Mouse (Mus musculus) adrenal gland, adult 8-10 months (tissue): ENCODE measurements around the gene Narfl. TPM values are rescaled to one million over a fixed set of nuclear protein-coding genes. Genes with fewer than 3 reads are reported as not detected.
"Not testable (repeated sequence)": the region's sequence is repeated elsewhere in the genome, so short reads cannot be mapped to it uniquely, and the experiment has no call there.

Experiments used
- DNase-seq: peaks from one replicate; pipeline ENCODE4 v3.0.0; 2022
- total RNA-seq, 4 experiments: library from RNA; stranded (reverse); gene quantifications; 2 replicates each; pipeline ENCODE4 v1.2.4; 2022

Gene Narfl
- total RNA-seq, 4 experiments from 2014 or later: 34.8 to 45.2 (median 40.1) TPM

GRCm38 (mm10) chr17:25806507-25806906 lies 32.9 kb downstream of the Narfl start:
- DNase-seq: no peak

- not testable (repeated sequence) for DNase-seq
These were observed 33.9 kb downstream of the Narfl start for GRCm38 (mm10) chr17:25807452-25807851.

- DNase-seq: no peak
These were observed 34.5 kb downstream of the Narfl start for GRCm38 (mm10) chr17:25808028-25808427.

- DNase-seq: peak; percentile 83
These were observed 35.4 kb downstream of the Narfl start, which contains the start of gene Fbxl16 for GRCm38 (mm10) chr17:25808789-25809605. Fbxl16 (plus strand) TSS chr17:25809085.

- DNase-seq: no peak
These were observed 36.2 kb downstream of the Narfl start for GRCm38 (mm10) chr17:25809606-25810340.

- no peak for DNase-seq
These were observed 37.3 kb downstream of the Narfl start for GRCm38 (mm10) chr17:25810890-25811289.

- peak; percentile 70 for DNase-seq
These were observed 39.9 kb downstream of the Narfl start for GRCm38 (mm10) chr17:25813471-25813870.

- no peak for DNase-seq
These were observed 44.1 kb downstream of the Narfl start for GRCm38 (mm10) chr17:25817662-25818061.

GRCm38 (mm10) chr17:25818851-25819780 lies 45.5 kb downstream of the Narfl start:
- DNase-seq: no peak

- peak; percentile 65 for DNase-seq
These were observed 49.9 kb downstream of the Narfl start, which contains the start of gene Wdr24 for GRCm38 (mm10) chr17:25823452-25823851. Wdr24 (plus strand) TSS chr17:25823627.

GRCm38 (mm10) chr17:25824362-25825142 lies 51.0 kb downstream of the Narfl start:
- no peak for DNase-seq

GRCm38 (mm10) chr17:25825311-25825710 lies 51.7 kb downstream of the Narfl start:
- DNase-seq: no peak

- no peak for DNase-seq
These were observed 52.5 kb downstream of the Narfl start for GRCm38 (mm10) chr17:25825984-25826570.

- no peak for DNase-seq
These were observed 53.4 kb downstream of the Narfl start for GRCm38 (mm10) chr17:25827011-25827410.

- DNase-seq: no peak
These were observed 54.1 kb downstream of the Narfl start for GRCm38 (mm10) chr17:25827546-25828222.

- DNase-seq: no peak
These were observed 54.6 kb downstream of the Narfl start for GRCm38 (mm10) chr17:25828223-25828594.

GRCm38 (mm10) chr17:25828712-25829557 lies 55.4 kb downstream of the Narfl start, which contains the start of gene Jmjd8:
Jmjd8 (plus strand) TSS chr17:25828867.
- DNase-seq: peak; percentile 72

GRCm38 (mm10) chr17:25829558-25830017 lies 56.0 kb downstream of the Narfl start:
- DNase-seq: no peak

GRCm38 (mm10) chr17:25830200-25830753 lies 56.7 kb downstream of the Narfl start:
- no peak for DNase-seq
